Mouse (Mus musculus): ENCODE measurements around the gene Ccdc183. TPM values are rescaled to one million over a fixed set of nuclear protein-coding genes. Genes with fewer than 3 reads are reported as not detected.

Ccdc183 gene
- total and polyA plus RNA-seq, 3 experiments = not detected

- no peak for DNase-seq
Observed at GRCm38 (mm10) chr2:25577951-25578795, 39.3 kb downstream of the Ccdc183 start.

GRCm38 (mm10) chr2:25576965-25577891 is 40.2 kb downstream of the Ccdc183 start:
- DNase-seq = no peak

GRCm38 (mm10) chr2:25576028-25576850 is 41.2 kb downstream of the Ccdc183 start:
- DNase-seq = no peak

GRCm38 (mm10) chr2:25575432-25576027 is 41.9 kb downstream of the Ccdc183 start:
- DNase-seq = peak; percentile 62

- peak; percentile 98 for DNase-seq
Observed at GRCm38 (mm10) chr2:25574579-25575431, 42.7 kb downstream of the Ccdc183 start, which contains the start of the genes Mamdc4 and Phpt1. Gene Mamdc4, minus strand, starts transcription at chr2:25574845. Gene Phpt1, minus strand, starts transcription at chr2:25575224.

- no peak for DNase-seq
Observed at GRCm38 (mm10) chr2:25574136-25574535, 43.3 kb downstream of the Ccdc183 start.

- DNase-seq = no peak
Observed at GRCm38 (mm10) chr2:25573068-25573467, 44.4 kb downstream of the Ccdc183 start.

- DNase-seq = no peak
Observed at GRCm38 (mm10) chr2:25571221-25571620, 46.3 kb downstream of the Ccdc183 start.

GRCm38 (mm10) chr2:25569323-25569722 is 48.2 kb downstream of the Ccdc183 start:
- no peak for DNase-seq

GRCm38 (mm10) chr2:25568473-25569019 is 48.9 kb downstream of the Ccdc183 start:
- peak; percentile 51 for DNase-seq

- no peak for DNase-seq
Observed at GRCm38 (mm10) chr2:25566558-25566957, 50.9 kb downstream of the Ccdc183 start.

GRCm38 (mm10) chr2:25565741-25566140 is 51.7 kb downstream of the Ccdc183 start:
- DNase-seq = no peak

GRCm38 (mm10) chr2:25561946-25562345 is 55.5 kb downstream of the Ccdc183 start:
- DNase-seq = no peak

GRCm38 (mm10) chr2:25560551-25560950 is 56.9 kb downstream of the Ccdc183 start:
- DNase-seq = no peak

- no peak for DNase-seq
Observed at GRCm38 (mm10) chr2:25558774-25559173, 58.7 kb downstream of the Ccdc183 start.

Other genes with a start within 250 kb of the Ccdc183 start
Only the 30 nearest of the 33 such genes appear.
- 1 to 10 TPM; 3.7 to 7.2 TPM for gene Entpd2, start 221.8 kb downstream of the Ccdc183 start, total RNA-seq (2021)
- gene Entpd2, start 221.8 kb downstream of the Ccdc183 start, polyA plus RNA-seq (2012; rRNA removed) = 21.1 and 24.7 TPM in 2 replicates
- gene Npdc1, start 218.3 kb downstream of the Ccdc183 start, total RNA-seq (2021) = 100 to 1,000 TPM; 128 to 145 TPM
- gene Npdc1, start 218.3 kb downstream of the Ccdc183 start, polyA plus RNA-seq (2012; rRNA removed) = 685 and 775 TPM in 2 replicates
- under 1 TPM in 1 of 2 experiments, not detected in 1; 0.24 TPM for gene Fut7, start 194.4 kb downstream of the Ccdc183 start, total RNA-seq (2021)
- gene Fut7, start 194.4 kb downstream of the Ccdc183 start, polyA plus RNA-seq (2012; rRNA removed) = 0.10 and 0.40 TPM in 2 replicates
- 10 to 100 TPM; 32.1 to 42.7 TPM for gene Abca2, start 189.0 kb downstream of the Ccdc183 start, total RNA-seq (2021)
- 86.8 and 118 TPM in 2 replicates for gene Abca2, start 189.0 kb downstream of the Ccdc183 start, polyA plus RNA-seq (2012; rRNA removed)
- under 1 TPM in 1 of 2 experiments, not detected in 1; 0.66 TPM for gene Clic3, start 160.8 kb downstream of the Ccdc183 start, total RNA-seq (2021)
- gene Clic3, start 160.8 kb downstream of the Ccdc183 start, polyA plus RNA-seq (2012; rRNA removed) = 1.6 and 3.4 TPM in 2 replicates
- 10 to 100 TPM; 33.3 to 35.2 TPM for gene Paxx, start 156.6 kb downstream of the Ccdc183 start, total RNA-seq (2021)
- 85.9 and 124 TPM in 2 replicates for gene Paxx, start 156.6 kb downstream of the Ccdc183 start, polyA plus RNA-seq (2012; rRNA removed)
- gene Ptgds, start 147.6 kb downstream of the Ccdc183 start, total RNA-seq (2021) = 1 to 10 TPM; 2.5 to 2.7 TPM
- gene Ptgds, start 147.6 kb downstream of the Ccdc183 start, polyA plus RNA-seq (2012; rRNA removed) = 4.9 and 5.6 TPM in 2 replicates
- gene Lcn12, start 123.8 kb downstream of the Ccdc183 start, total RNA-seq (2021) = not detected
- gene Lcn12, start 123.8 kb downstream of the Ccdc183 start, polyA plus RNA-seq (2012; rRNA removed) = not detected in 2 replicates
- 10 to 100 TPM; 83.9 to 89.5 TPM for gene Fbxw5, start 116.9 kb downstream of the Ccdc183 start, total RNA-seq (2021)
- 34.4 and 64.3 TPM in 2 replicates for gene Fbxw5, start 116.9 kb downstream of the Ccdc183 start, polyA plus RNA-seq (2012; rRNA removed)
- gene C8g, start 116.0 kb downstream of the Ccdc183 start, total RNA-seq (2021) = 1 to 10 TPM; 1.5 to 2.0 TPM
- 2.7 and 3.0 TPM in 2 replicates for gene C8g, start 116.0 kb downstream of the Ccdc183 start, polyA plus RNA-seq (2012; rRNA removed)
- 10 to 100 TPM; 22.3 to 29.0 TPM for gene Traf2, start 70.7 kb downstream of the Ccdc183 start, total RNA-seq (2021)
- gene Traf2, start 70.7 kb downstream of the Ccdc183 start, polyA plus RNA-seq (2012; rRNA removed) = 11.1 and 12.7 TPM in 2 replicates
- gene Edf1, start 59.8 kb downstream of the Ccdc183 start, total RNA-seq (2021) = 100 to 1,000 TPM; 307 to 329 TPM
- gene Edf1, start 59.8 kb downstream of the Ccdc183 start, polyA plus RNA-seq (2012; rRNA removed) = 127 and 140 TPM in 2 replicates
- 1 to 10 TPM; 2.3 to 7.4 TPM for gene Mamdc4, start 42.8 kb downstream of the Ccdc183 start, total RNA-seq (2021)
- 4.2 and 8.8 TPM in 2 replicates for gene Mamdc4, start 42.8 kb downstream of the Ccdc183 start, polyA plus RNA-seq (2012; rRNA removed)
- gene Phpt1, start 42.5 kb downstream of the Ccdc183 start, total RNA-seq (2021) = 10 to 100 TPM; 53.5 to 54.1 TPM
- 36.7 and 53.4 TPM in 2 replicates for gene Phpt1, start 42.5 kb downstream of the Ccdc183 start, polyA plus RNA-seq (2012; rRNA removed)
- gene Ajm1, start 35.9 kb downstream of the Ccdc183 start, total RNA-seq (2021) = 1 to 10 TPM; 1.4 to 2.1 TPM
- gene Ajm1, start 35.9 kb downstream of the Ccdc183 start, polyA plus RNA-seq (2012; rRNA removed) = 10.5 and 13.5 TPM in 2 replicates
- gene Rabl6, start 9.2 kb downstream of the Ccdc183 start, total RNA-seq (2021) = 10 to 100 TPM; 86.4 to 96.9 TPM
- 139 and 150 TPM in 2 replicates for gene Rabl6, start 9.2 kb downstream of the Ccdc183 start, polyA plus RNA-seq (2012; rRNA removed)
- 10 to 100 TPM; 23.2 to 35.5 TPM for gene Tmem141, start 4.3 kb upstream of the Ccdc183 start, total RNA-seq (2021)
- 27.1 and 27.9 TPM in 2 replicates for gene Tmem141, start 4.3 kb upstream of the Ccdc183 start, polyA plus RNA-seq (2012; rRNA removed)
- gene Fcna, start 10.4 kb upstream of the Ccdc183 start, total RNA-seq (2021) = 10 to 100 TPM in 1 of 2 experiments, 1 to 10 TPM in 1; 4.6 to 10.1 TPM
- 2.4 and 4.4 TPM in 2 replicates for gene Fcna, start 10.4 kb upstream of the Ccdc183 start, polyA plus RNA-seq (2012; rRNA removed)
- not detected for gene Lcn8, start 35.4 kb upstream of the Ccdc183 start, total RNA-seq (2021)
- gene Lcn8, start 35.4 kb upstream of the Ccdc183 start, polyA plus RNA-seq (2012; rRNA removed) = not detected in 2 replicates
- not detected for gene Lcn5, start 40.3 kb upstream of the Ccdc183 start, total RNA-seq (2021)
- gene Lcn5, start 40.3 kb upstream of the Ccdc183 start, polyA plus RNA-seq (2012; rRNA removed) = not detected in 2 replicates
- not detected for gene Lcn6, start 59.1 kb upstream of the Ccdc183 start, total RNA-seq (2021)
- not detected in 2 replicates for gene Lcn6, start 59.1 kb upstream of the Ccdc183 start, polyA plus RNA-seq (2012; rRNA removed)
- gene Lcn10, start 65.0 kb upstream of the Ccdc183 start, total RNA-seq (2021) = not detected
- gene Lcn10, start 65.0 kb upstream of the Ccdc183 start, polyA plus RNA-seq (2012; rRNA removed) = not detected in 2 replicates
- gene Obp2a, start 82.4 kb upstream of the Ccdc183 start, total RNA-seq (2021) = 1 to 10 TPM in 1 of 2 experiments, under 1 TPM in 1; 0.41 to 1.8 TPM
- gene Obp2a, start 82.4 kb upstream of the Ccdc183 start, polyA plus RNA-seq (2012; rRNA removed) = 4.8 and 6.2 TPM in 2 replicates
- gene Bmyc, start 89.1 kb upstream of the Ccdc183 start, total RNA-seq (2021) = 10 to 100 TPM; 36.7 to 46.1 TPM
- gene Bmyc, start 89.1 kb upstream of the Ccdc183 start, polyA plus RNA-seq (2012; rRNA removed) = 134 and 139 TPM in 2 replicates
- not detected for gene Obp2b, start 119.3 kb upstream of the Ccdc183 start, total RNA-seq (2021)
- not detected in 2 replicates for gene Obp2b, start 119.3 kb upstream of the Ccdc183 start, polyA plus RNA-seq (2012; rRNA removed)
- gene Lcn3, start 147.9 kb upstream of the Ccdc183 start, total RNA-seq (2021) = not detected
- not detected in 2 replicates for gene Lcn3, start 147.9 kb upstream of the Ccdc183 start, polyA plus RNA-seq (2012; rRNA removed)
- not detected for gene Lcn11, start 159.3 kb upstream of the Ccdc183 start, total RNA-seq (2021)
- gene Lcn11, start 159.3 kb upstream of the Ccdc183 start, polyA plus RNA-seq (2012; rRNA removed) = not detected in 2 replicates
- not detected for gene Gm13539, start 164.6 kb upstream of the Ccdc183 start, total RNA-seq (2021)
- not detected in 2 replicates for gene Gm13539, start 164.6 kb upstream of the Ccdc183 start, polyA plus RNA-seq (2012; rRNA removed)
- gene Glt6d1, start 198.2 kb upstream of the Ccdc183 start, total RNA-seq (2021) = not detected
- gene Glt6d1, start 198.2 kb upstream of the Ccdc183 start, polyA plus RNA-seq (2012; rRNA removed) = not detected in 2 replicates
- not detected for gene Lcn9, start 205.5 kb upstream of the Ccdc183 start, total RNA-seq (2021)
- not detected in 2 replicates for gene Lcn9, start 205.5 kb upstream of the Ccdc183 start, polyA plus RNA-seq (2012; rRNA removed)